Mouse (Mus musculus) thymus, postnatal 4 days (tissue): Measurements from ENCODE around the gene Slc38a7.
"Not testable (repeated sequence)": the region's sequence is repeated elsewhere in the genome, so short reads cannot be mapped to it uniquely, and the experiment has no call there.

Source experiments
- DNase-seq: peaks from one replicate; pipeline ENCODE4 v3.0.0; 2021

The Slc38a7 gene

DNA sequence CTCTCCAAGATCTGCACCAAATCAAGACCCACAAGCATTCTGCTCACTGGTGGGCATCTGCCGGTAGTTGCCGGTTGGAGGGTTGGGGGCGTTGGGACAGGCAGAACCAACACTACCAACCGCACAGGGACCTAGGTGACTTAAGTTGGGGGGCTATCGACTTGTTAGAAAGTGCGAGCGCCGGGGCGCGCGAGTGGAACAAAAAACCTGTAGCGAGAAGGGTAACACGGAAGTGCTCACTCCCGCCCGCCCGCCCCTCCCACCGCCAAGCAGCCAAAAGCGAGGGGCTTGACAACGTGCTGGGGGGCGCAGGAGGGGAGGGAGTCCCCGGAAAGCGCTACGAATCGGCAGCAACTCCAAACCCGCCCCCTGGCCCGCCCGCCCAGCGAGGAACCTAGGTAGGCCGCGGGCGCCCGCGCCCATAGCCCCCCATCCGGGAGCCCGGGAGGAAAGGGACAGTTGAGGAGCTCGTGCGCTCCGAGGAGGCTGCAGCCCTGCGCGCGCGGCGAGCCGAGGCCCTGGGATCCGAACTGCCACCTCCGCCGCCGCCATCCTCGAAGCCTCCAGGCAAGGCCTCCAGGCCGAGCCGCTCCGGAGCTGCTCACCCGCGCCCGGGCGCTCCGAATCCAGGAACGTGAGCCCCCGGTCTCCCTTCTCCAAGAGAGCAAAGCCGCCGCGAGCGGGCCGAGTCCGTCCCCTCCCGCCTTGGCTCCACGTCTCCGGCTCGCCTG is 46.7 kb downstream of the Slc38a7 start:
- DNase-seq: peak; percentile 78

DNA sequence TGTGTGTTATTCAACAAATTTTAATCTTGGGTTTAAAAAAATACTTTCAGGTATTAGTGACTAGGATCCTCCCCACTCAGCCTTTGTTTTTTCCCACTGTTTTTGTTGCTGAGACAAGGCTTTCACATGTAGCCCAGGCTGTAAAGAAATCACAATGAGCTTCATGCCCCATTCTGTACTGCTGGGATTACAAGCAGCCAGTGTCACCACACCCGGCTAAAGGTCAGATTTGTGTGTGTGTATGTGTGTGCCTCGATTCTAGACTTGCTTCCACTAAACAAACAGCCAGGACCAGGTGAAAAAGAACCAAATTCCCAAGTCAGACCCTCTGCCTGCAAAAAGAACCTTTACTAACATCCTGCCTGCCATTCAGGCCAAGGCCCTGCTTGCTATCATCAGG is 47.9 kb downstream of the Slc38a7 start:
- DNase-seq: no peak

DNA sequence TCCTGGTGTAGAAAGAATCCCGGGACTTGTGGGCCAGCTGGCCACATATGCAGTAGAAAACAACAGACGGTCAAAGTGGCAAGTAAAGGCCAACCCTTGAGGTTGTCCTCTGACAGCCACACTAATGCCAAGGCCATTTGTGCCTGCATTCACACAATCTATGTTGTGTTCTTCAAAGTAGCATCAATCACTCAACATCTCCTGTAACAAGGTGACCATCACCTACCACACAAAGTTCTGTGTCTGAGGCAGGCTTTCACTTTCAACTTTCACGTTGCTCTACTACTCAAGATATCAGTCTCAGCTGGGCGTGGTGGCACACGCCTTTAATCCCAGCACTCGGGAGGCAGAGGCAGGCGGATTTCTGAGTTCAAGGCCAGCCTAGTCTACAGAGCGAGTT is 51.1 kb downstream of the Slc38a7 start:
- DNase-seq: no peak

DNA sequence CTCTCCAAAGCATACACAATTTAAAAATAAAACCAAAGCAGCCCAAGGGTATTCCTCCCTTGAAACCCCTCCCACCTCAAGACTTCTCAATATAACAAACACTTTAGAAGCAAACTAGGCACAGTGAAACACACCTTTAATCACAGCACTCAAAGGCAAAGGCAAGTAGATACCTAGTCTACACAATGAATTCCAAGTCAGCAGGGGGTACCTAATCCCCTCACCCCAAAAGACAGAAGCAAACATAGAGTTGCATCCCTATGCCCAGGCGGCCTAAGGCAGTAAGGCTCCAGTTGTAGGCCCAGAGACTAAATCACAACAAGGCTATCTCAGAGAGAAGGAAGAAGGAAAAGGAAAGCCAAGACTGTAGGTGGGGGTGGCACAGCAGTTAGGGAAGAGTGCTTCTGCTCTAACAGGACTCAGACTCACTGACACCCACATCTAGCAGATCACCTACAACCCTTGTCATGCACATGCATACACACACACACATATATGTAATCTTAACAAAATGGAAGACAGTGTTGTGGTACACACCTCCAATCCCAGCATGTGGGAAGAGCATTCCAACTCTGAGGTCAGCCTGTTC is 51.8 kb downstream of the Slc38a7 start:
- DNase-seq: no peak

DNA sequence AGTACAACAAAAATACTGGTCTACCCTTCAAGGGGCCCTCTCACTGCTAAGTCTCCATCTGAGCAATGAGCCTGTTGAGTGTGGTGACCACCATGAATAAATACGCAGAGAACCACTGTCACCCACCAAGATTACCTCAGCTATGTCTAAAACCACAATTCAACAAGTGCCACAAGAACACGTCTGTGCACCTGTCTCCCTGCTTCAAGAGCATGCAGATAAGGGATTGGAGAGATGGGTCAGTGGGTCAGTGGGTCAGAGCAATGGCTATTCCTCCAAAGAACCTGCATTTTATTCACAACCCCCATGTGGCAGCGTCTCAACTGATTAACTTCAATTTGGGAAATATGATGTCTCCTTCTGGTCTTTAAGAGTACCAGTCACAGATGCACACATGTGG is 53.0 kb downstream of the Slc38a7 start:
- DNase-seq: no peak

DNA sequence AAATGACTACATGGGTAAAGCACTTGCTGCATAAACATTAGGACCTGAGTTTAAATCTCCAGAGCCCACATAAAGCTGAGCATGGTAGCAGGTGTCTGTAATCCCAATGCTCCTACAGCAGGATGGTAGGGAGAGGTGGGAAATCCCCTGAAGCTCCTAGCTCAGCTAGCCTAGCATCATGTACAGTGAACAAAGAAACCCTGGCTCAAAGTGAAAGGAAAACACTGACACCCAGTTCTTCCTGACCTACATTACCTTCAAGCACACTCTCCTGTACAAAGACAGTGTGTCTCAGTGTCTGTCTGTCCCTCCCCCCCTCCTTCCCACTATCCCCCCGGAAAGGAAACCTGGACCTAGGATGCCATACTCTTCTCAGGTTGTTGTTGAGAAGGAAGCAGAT is 53.4 kb downstream of the Slc38a7 start:
- DNase-seq: no peak

DNA sequence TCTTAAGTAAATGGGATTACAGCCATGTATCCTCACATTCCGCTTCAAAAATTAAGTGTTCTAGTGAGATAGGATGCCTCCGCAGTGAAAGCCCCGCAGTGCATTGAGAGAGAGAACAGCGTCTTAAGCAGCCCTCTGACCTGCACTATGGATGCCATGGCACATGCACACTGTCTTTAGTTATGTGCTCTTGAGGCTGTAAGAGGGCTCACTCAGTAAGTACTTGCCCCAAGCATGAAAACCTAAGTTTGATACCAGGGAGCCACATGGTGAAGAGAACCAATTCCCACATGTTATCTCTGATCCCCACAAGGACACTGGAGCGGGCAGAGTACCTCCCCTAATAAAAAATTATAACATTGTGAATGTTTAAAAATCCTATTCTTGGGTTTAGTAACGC is 54.2 kb downstream of the Slc38a7 start:
- DNase-seq: no peak

DNA sequence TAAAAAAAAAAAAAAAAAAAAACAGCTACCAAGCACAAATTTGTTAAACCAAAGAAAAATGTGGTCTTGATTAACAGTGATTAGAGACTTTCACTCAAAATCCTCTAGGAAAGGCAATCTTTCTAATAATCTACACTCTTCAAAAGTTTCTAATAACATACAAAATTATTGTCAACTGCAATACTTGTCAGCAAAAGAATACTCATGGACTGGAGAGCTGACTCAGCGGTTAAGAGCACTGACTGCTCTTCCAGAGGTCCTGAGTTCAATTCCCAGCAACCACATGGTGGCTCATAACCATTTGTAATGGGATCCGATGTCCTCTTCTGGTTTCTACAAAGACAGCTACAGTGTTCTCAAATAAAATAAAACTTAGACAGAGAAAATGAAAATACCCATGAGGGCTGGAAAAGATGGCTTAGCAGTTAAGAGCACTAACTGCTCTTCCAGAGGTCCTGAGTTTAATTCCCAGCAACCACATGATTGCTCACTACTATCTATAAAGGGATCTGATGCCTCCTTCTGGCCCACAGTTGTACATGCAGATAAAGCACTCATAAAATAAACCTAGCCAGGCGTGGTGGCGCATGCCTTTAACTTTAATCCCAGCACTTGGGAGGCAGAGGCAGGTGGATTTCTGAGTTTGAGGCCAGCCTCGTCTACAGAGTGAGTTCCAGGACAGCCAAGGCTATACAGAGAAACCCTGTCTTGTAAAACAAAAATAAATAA is 57.8 kb downstream of the Slc38a7 start:
- DNase-seq: not testable (repeated sequence)
